Mouse (Mus musculus) forelimb bud, embryonic 11.5 days (tissue): ENCODE data around the gene Egfl8.

Source experiments
- DNase-seq: peaks from one replicate; pipeline ENCODE4 v3.0.0-alpha.2; 2012; ENCODE audit warnings: low read depth, low spot score

Egfl8 gene

GRCm38 (mm10) chr17:34615871-34616270 is at the start of gene Egfl8:
Gene Egfl8 (minus strand): TSS chr17:34615971.
- DNase-seq: no peak

- no peak for DNase-seq
These were observed 48.7 kb upstream of the Egfl8 start for GRCm38 (mm10) chr17:34664472-34664871.

DNA sequence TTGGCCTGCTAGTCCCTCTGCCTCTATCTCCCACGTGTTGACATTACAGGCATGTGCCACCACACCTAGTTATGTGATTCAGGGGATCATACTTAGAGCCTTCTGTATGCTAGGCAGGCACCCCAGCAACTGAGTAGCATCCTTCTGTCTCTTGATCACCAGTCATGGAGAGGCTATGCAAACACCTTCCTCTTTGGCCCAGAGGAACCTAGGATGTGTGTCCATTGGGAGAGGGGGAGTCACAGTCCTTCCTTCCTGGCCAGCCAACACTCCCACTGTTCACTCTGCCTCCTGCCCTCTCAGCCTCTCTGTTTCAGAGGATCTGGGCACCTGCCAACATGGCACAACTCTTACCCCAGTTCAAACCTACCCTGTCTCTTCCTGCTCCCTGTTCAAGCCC is 47.8 kb upstream of the Egfl8 start:
- no peak for DNase-seq

DNA sequence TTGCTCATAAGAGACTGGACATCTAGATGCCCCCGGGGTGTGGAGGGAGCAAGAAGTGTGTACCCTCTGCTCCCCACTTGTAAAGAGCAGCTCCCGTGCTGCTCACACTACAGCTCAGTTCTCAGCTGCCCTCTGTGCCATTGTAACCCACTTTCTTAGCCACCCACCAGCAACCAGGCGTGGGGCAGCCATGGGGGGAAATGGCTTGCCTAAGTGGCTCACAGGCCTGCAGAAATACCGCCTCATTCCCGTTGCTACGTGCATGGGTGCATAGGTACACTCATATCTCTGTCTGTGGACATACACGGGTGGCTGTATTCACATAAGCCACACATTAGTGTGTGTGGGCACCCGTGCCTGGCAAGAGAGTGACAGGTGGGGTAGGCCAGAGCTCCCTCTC is 47.2 kb upstream of the Egfl8 start:
- no peak for DNase-seq

- DNase-seq: no peak
These were observed 46.7 kb upstream of the Egfl8 start for GRCm38 (mm10) chr17:34662468-34662867.

GRCm38 (mm10) chr17:34661121-34661591 is 45.4 kb upstream of the Egfl8 start:
- no peak for DNase-seq

DNA sequence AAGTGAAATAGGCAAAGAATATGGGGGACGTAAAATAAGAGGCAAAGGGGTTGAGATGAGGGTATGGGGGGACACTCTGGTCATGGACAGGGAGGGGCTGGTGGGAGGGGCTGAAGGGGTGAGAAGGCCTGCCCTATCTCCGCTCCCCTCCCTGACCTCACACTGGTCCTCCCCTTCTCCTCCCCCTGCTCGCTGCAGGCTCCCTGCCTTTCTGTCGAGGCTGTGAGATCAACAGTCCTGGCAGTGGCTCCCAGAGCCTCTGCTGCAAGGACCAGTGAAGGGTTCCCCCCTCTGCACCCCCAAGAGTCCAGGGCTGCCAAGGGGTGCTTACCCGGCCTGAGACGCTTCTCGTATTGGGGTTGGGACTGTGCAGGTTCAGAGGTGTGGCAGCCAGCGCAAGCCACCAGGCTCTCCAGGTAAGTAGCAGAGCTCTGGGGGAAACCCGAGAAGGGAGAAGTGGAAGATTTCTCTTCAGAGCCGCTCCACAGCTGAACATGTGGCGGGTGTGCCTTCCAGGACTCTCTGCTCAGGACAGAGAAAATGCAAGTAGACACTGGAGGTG is 44.6 kb upstream of the Egfl8 start:
- no peak for DNase-seq

GRCm38 (mm10) chr17:34659897-34660214 is 44.1 kb upstream of the Egfl8 start:
- no peak for DNase-seq

DNA sequence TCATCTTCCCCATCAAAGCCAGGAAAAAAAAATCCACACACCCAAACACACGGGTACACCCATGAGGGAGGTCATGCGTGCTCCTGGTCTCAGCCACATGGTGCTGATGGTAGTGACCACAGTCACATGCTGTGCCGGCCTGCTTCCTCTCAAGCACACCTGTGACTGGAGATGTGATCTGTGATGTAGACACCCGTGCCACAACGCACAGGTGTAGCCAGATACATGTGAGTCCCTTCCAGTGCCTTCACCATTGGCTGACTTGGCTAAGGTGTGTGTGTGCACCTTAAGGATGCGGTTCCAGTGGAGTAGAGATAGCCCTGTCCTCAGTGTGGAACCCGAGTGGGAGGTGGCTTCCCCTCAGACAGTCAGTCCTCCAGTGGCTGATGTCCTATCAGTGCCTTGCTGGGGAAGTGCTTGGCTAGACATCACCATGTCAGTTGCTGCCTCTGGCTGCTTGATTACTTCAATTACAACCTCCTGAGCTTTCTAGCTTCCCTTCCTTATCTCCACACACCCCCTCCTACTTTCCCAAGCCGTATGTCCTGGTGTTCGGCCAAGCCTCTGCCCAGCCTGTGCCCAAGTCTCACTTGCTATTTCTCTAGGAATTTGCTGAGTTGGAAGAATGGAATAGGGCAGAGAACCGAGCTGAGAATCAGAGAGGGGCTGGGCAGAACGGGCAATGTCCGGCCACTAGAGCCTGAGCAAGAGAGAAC is 43.6 kb upstream of the Egfl8 start:
- no peak for DNase-seq

DNA sequence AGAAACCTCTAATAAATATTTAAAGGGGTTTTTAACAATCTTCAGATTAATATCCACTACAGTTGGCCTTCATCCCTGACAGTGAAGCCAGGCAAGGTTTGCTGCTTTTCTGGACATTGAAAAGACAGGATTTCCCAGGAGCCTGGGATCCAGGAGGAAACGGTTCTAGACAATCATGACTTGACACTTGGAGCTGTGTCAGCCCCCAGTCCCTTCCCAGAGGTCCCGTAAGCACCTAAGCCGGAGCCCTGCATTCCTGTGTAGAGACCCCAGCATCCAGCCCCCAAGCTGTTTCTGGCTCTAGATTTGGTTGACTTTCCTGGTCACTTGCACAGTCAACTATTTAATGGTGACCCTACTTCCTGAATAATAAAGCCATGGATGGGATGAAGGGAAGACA is 42.8 kb upstream of the Egfl8 start:
- no peak for DNase-seq

DNA sequence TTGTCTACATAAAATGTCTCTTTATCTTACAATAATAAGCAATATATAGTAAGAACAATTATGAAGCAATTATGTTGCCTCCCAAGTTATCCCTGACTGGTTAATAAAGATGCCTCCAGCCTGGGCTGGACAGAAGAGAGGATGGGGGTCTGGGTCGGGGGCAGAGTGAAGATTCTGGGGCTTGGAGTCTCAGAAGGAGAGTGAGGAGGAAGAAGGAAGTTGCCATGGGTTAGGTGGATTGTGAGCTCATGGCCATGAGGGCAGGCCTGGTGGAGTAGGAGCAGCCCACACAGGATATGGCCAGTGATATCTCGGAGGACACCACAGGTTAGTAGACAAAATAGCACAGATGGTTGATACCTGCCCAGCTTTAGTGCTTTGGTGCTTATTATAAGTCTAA is 42.4 kb upstream of the Egfl8 start:
- DNase-seq: no peak

DNA sequence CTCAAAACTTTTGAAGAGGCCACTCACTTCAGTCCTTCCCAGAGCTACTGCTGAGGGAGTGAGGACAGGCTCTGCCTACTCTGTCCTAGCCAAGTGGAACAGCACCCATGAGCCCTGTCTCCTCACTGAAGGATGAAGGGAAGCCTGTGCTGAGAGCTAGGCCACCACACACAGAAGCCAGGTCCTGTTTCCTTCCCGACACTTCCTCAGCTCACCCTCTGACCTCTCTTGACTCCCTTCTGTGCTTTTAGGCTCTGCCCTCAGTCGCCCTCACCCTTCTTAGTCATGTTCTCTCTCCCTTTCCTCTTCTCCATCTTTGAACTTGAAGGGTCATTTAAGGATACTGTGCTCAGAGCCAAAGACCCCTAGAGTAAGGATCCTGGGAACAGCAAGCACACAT is 41.5 kb upstream of the Egfl8 start:
- DNase-seq: no peak

GRCm38 (mm10) chr17:34656666-34657065 is 40.9 kb upstream of the Egfl8 start:
- DNase-seq: no peak

DNA sequence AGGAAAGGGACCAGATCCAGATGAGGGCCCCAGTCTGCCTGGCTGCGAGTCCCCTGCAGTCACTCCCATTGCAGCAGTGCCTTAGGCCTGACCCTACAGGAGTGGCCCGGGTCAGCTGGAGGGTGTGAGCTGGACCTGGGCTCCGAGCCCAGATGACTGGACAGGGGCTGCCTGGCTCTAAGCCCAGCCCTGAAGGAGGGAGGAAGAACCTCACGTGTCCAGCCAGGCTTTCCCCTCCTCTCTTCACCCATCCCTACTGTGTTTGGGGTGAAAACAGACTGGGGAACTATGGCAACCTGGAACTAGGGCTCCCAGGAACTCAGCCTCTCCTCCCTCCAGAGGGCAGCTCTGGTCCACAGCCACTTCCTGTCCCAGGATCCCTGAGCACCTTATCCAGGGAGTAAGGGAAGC is 39.8 kb upstream of the Egfl8 start:
- no peak for DNase-seq

- no peak for DNase-seq
These were observed 39.4 kb upstream of the Egfl8 start for GRCm38 (mm10) chr17:34655160-34655559.

DNA sequence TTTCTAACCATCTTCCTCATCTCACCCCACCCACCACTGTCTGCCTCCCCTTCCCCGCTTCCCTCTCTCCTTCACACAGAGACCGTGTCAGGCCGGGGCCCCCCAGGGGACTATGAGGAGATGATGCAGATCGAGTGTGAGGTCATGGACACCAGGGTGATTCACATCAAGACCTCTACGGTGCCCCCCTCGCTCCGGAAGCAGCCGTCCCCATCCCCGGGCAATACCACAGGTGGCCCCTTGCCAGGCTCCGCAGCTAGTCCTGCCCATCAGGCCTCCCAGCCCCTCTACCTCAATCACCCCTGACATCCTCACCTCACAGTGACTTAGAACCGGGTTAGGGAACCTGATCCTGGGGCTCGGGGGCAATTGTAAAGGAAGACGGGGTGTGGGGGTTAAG is 38.6 kb upstream of the Egfl8 start:
- no peak for DNase-seq

DNA sequence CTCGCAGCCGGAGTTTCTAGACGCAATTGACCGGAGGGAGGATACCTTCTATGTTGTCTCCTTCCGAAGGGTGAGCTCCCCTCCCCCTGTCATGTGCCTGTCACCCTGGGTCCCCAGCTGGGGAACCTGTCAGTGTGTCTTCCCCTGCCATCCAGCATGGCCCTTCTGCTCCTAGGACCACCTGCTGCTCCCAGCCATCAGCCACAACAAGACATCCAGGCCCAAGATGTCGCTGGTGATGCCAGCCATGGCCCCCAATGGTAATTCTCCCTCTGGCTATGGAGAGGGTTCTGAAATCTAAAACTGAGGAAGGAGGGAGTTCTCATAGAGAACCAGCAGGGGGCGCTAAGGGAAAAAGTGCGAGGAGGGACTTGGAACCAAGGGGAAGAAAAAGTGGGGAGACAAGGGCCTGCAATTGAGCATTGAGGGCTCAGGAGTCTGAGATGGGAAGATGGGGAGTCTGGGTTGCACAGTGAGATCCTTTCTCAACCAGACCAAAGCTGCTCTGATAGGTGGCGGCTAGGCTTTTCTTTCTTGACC is 38.0 kb upstream of the Egfl8 start:
- DNase-seq: peak; percentile 57

GRCm38 (mm10) chr17:34652985-34653384 is 37.2 kb upstream of the Egfl8 start:
- no peak for DNase-seq

DNA sequence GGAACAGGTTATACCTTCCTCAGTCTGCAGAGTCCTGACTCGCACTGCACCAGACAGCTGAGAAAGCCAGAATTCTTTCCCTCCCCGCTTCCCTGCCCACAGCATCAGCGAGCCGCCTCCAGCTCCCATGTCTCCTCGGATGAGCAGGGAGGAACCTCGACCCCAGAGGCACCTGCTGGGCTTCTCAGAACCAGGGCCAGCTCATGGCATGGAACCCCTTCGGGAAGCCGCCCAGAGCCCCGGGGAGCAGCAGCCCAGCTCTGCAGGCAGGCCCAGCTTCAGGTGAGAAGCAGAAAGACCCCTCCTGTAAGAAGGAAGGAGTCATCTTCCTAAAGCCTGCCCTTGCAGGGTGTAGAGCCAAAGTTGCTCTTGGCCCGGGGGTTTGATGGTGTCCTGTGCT is 36.8 kb upstream of the Egfl8 start:
- DNase-seq: no peak

DNA sequence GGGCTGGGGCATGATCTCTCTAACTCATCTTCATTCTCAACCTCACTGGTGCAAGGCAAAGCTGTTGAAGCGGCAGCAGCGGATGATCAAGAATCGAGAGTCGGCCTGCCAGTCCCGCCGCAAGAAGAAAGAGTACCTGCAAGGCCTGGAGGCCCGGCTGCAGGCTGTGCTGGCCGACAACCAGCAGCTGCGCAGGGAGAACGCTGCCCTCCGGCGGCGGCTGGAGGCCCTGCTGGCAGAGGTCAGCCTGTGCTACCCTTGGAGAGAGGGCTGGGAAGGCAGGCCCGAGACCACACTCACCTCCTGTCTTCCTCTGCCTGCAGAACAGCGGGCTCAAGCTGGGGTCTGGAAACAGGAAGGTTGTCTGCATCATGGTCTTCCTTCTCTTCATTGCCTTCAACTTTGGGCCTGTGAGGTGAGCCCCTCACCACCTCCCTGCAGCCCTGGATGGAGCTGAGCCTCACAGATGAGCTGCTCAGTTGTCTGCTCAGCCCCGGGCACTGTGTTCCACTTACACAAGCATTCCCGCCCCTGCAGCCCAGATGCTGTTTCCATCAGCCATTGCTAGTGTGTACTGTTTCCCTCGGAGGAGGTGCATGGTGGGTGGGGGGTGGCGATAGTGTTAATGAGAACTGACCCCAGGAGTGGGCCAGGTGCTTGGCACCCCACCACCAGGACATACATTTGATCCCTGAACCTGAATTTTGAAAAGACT is 35.9 kb upstream of the Egfl8 start:
- no peak for DNase-seq

DNA sequence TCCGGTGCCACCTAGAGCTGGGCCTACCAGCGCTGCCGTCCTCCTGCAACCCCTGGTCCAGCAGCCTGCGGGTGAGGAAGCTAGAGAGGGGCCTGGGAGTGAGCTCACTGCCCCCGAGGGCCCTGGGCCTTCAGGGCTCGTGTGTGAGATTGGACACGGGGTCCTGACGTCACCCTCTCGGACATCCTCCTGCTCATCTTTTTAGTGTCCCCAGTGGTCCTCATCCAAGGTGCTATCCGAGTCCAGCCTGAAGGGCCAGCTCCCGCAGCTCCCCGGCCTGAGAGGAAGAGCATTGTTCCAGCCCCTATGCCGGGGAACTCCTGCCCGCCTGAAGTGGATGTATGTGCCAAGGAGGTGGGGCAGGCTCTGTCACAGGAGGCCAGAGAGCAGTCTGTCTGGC is 35.0 kb upstream of the Egfl8 start:
- DNase-seq: no peak

GRCm38 (mm10) chr17:34649106-34649864 is 33.5 kb upstream of the Egfl8 start:
- DNase-seq: no peak
